Mouse (Mus musculus) gastrocnemius, adult 8-10 months (tissue): ENCODE results near the gene Tmem132c. TPM values are rescaled to one million over a fixed set of nuclear protein-coding genes. Genes with fewer than 3 reads are reported as not detected.

Experiments used
- DNase-seq, 2 experiments: peaks; one replicate each; pipeline ENCODE4 v3.0.0; 2022; ENCODE audit warnings: low spot score in 2 of 2
- total RNA-seq, 4 experiments: library from RNA; stranded (reverse); gene quantifications; 2 replicates each; pipeline ENCODE4 v1.2.4; 2022

Gene Tmem132c
- total RNA-seq, 4 experiments from 2014 or later = 0.10 to 0.22 (median 0.21) TPM; not detected in 1

DNA sequence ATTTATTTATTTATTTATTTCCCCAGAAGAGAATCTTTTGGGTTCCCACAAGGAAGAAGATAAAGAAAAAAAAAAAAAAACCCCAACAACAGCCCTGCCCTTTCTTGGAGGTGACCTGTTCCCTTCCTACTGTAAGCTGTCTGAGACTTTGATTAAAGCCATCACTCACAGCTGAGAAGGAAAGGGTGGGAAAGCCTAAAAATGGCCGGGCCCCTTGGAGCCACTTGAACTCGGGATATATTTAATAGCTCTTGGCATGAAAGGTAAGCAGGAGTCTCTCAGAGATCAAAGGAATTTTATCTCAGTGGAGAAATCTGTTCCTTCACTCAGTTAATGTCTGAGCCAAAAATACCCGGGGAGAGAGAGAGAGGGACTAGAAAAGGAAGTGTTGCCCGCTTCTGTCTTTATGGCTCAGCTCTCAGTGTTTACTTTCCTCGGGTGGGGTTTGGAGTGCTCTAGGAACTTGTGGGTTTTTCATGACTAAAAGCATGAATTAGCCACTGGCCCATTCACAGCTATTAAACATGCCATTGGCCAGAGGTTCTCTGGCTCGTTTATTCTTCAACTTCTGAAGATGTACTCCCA lies 41.0 kb downstream of the Tmem132c start:
- no peak for DNase-seq

DNA sequence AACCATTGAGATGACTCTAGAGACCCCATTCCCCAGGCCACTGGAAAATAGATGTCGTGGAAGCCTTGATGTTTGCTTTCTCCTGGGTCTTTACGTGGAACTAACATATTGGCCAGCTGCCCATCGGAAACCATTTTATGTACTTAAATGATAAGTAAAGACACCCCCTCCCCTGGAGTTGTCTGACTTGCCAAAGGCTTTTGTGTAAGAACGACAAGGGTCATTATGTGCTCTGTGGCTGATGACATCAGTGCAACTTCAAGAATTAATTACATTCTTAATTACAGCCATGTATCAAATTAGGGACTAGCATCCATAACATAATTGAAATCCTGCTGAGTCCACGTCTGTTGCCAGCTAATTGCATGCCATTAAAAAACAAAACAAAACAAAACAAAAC lies 45.3 kb downstream of the Tmem132c start:
- no peak for DNase-seq

DNA sequence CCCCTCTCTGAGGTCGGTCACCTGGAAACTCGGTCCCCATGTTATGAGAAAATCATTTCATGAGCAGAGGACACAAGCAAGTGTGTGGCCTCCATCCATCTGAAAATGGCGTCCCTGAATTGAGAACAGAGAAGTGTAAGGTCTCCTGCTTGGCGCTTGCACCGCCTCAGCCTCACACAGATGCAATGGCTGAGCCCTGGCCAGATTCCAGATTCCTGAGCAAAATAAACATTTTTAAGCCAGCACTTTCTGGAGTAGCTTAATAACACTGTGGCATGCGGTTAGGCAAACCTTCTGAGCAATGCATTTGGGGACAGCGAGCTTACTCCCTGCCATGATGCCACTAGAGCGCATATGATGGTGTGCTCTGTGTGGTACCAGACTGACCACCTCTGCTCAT lies 48.1 kb downstream of the Tmem132c start:
- no peak for DNase-seq

DNA sequence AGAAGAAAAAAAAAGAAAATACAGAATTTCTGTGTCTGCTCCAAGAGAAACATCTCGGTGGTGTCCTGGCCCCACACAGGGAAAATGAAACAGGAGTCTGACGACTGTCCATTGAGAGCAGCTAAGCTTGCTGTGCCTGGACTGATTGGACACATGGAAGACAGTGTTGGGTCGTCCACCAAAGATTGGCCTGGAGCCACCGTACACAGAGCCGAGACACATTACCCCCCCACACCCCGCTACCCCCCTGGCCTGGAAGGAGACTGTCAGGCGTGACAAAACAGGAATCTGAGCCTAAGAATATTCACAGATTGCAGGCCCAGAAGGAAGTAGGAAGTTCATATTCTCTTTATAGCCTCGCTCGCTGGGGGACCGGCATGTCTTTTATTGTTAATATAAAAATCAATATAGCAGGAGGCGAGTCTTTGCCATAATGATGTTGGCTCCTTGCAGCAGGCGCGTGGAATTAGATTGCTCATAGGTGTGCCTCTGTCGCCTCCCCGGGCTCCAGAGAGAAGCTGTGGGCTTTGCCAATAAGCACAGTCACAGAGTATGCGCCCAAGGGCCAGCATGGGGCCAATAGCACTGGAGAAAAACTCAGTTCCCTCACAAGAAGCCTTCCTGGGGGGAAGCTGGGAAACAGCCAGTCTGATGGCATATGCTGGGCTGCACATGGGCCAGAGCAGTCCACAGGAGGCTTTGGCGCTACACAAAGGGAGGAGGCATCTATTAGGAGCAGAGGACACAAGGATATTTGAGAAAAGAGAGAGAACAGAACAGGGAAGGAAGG lies 49.0 kb downstream of the Tmem132c start:
- no peak for DNase-seq

DNA sequence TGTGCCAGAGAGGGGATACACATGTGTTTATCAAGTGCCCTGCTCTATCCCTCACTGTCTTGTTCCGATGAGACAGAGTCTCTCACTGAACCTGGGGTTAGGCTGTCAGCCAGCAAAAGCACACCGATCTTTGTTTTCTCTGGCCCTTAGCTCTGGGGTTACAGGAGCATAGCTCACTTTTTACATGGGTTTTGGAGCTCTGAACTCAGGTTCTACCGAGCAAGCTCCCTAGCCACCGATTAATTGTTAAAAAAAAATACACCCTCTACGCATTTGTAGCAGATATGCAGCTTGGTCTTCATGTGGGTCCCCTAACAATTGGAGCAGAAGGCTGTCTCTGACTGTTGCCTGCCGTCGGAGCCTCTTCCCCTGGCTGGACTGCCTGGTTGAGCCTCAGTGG lies 50.0 kb downstream of the Tmem132c start:
- no peak for DNase-seq

DNA sequence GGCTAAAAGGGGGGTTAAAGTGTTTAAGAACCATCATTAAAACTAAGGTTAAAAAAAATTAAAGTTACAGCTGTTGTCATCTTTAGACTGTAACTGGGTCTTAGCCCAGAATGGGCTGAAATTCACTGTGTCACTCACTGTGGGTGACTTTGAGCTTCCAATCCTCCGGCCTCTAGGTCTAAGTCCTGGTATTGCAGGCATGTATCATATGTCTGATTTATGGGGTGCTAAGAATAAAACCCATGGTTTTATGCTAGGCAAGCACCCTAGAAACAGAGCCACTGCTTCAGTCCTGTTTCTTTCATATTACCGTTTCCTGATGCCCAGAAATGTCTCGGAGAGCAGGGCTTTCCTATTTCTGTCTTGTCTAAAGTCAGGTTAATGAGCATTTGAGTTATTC lies 52.1 kb downstream of the Tmem132c start:
- DNase-seq = no peak

DNA sequence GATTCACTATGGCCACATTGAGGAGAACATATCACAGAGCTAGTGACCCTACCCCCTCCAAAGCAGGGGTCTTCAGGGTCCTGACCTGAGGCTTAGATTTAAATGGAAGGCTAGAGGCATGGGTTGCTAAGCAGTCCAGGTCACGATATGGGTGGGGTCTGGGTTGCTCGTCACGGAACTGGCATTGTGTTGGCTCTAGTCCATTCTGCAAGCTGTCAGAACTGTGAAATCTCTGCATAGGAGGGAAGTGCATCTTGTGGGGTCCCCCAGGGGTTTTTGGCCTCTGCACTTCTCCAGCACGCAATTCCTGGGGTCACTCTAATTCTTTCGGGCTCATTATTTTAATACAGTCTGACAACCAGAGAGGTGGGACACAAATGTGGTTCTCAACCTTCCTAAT lies 55.9 kb downstream of the Tmem132c start:
- no peak for DNase-seq

DNA sequence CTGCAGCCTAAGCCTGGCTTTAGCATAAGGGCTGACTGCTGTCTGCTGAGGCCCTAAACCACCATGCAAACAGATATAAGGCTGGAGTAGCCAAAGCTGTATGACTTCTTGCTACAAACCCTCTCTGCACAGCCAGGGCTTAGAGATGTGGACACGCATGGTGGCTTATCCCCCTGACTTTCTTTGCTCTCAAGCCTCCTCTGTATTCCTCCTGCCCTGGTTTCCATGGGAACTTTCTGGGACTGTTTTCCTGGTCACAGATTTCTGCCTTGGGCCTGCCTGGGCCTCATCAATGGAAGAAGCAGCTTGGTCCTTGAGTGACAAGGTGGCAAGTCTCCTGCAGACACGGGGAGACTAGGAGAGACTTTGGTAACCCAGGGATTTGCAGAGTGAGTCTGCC lies 56.5 kb downstream of the Tmem132c start:
- DNase-seq = no peak

DNA sequence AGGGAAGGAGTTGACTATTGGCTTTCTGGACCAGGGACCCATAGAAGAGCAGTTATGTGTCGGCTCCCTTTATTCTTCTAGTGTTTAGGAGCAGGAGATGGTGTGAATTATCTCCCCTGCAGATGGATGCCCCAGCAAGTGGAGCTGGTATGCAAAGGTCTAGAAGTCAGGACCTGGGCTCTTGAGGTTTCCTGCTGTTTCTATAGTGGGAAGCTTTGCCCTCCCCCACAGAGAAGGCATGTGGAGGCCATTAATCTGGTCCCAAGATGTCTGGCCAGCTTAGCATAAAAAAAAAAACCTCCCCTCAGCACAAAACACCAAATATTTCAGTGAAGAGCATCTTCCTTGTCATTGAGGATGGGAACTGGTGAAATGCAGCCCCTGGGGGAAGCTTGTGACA lies 57.4 kb downstream of the Tmem132c start:
- DNase-seq = no peak

DNA sequence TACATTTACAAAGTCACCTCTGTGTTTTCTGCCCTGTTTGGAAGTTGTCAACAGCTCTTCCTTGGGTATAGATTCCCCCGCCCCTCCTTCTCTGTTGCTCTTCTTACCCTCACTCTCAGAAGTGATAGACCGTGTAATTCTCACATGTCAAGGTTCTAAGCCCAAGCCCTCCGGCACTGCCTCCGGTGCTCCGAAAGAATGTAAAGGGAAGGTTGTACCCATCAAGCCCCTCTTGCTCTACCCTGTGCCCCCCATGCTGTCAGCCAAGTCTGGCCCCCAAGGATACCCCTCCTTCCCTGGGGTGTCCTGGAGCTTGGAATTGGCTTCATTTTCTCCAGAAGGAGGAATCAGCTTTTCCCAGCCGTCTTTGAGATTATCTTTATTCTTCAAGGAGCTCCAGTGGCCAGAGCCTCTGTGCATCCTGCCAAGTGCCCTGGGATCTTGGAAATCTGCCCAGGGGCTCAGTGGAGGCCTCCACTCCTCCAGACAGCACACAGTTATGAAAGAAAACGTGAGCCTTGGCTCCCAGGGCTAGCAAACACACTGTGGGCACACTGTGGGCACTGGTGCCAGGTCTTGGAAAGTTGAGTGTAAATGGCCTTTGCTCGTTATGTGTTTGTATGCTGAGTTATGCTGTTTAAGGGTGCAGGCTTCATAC lies 59.1 kb downstream of the Tmem132c start:
- DNase-seq = no peak

DNA sequence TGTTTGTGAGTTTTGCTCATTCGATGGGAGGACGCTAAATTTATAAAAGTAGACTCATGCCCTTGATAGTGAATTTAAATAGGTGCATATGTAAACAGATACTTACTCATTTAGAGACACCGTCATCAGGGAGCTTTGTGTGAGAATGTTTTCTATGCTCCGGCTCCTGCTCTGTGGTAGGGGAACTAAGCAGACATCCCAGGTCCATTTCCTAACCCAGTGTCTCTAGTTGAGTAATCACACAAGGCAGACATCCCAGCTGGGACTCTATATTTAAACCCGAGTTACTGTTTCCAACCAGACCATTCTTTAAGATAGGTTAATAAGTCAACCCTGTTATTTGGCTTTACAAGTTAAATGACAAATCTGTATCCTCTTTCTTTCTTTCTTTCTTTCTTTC lies 63.7 kb downstream of the Tmem132c start:
- no peak for DNase-seq

DNA sequence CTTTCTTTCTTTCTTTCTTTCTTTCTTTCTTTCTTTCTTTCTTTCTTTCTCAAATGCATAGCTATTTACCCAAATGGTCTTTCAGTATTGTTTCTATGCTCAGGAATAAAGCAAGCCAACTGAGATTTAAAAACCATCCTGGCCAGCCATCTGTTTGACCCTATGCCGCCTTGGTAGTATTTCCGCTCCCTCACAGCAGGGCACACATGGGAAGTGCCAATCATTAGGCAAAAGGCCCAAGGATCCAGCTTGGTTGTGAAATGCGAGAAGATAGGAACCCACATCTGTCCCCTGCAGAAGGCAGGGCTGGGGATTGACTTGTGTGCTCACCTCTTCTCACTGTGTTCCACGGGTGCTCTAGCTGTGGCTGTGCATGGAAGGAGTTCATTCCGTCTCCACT lies 64.1 kb downstream of the Tmem132c start:
- DNase-seq = no peak

DNA sequence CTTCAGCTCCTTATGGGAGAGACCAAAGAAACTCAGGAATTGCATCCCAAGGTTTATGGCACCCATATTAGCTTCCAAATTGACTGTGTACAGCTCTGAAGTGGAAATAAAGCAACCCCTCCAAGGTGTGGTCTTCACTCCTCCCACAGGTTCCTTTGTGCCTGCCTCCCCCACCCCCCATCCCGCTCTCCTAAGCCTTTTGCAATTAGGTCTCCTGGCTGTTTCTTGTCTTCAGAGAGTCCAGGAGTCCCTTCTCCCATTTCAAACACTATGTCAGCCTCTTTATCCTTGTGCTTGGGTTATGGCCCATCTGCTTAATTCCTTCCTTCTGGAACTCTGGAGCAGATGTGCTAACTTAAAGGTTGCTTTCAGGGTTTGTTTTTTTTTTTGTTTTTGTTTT lies 65.1 kb downstream of the Tmem132c start:
- DNase-seq = no peak

DNA sequence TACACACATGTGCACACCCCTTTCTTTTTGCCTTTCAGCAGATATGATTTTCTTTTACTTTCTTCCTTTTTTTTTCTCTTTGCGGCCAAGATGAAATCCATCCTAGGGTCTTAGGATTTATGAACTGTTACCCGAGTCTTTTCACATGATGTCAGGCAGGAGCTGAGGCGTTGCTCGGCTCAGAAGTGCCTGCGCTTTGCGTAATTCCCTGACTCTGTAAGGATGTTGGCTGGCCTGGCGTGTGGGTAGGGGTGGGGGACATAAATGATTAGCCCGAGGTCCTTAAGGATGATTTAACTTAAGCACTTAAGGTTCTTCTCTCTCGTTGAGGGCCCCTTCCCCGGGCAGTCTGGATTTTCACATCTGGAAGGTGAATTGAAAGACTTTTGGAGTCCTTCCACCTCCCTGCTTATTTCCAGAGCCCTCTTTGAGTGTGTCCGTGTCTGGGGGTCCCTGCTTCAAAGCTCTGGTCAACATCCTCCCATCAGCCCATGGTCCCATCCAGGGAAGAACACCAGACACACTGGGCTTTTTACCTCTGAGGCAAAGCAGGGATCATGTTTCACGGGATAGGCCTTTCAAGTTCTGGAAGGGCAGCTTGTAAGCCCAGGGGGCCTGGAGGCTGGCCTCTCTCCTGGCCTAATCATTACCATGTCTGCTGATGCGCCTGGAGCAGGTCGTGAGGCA lies 68.9 kb downstream of the Tmem132c start:
- no peak for DNase-seq

DNA sequence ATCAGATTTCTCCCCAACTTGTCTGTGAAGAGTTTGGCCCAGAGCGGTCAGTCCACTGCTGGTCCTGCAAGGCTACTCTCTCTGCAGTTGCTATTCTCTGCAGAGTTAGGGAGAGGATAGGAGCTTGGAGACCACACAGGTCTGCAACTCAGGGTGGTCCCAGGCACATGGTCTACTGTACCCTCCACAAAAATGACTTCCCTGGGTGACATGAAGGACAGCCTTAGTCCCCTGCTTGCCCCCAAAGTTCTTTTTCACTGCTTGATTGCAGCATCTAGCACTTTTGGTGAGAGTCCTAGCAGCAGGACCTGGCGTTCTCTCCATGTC lies 69.4 kb downstream of the Tmem132c start:
- no peak for DNase-seq

DNA sequence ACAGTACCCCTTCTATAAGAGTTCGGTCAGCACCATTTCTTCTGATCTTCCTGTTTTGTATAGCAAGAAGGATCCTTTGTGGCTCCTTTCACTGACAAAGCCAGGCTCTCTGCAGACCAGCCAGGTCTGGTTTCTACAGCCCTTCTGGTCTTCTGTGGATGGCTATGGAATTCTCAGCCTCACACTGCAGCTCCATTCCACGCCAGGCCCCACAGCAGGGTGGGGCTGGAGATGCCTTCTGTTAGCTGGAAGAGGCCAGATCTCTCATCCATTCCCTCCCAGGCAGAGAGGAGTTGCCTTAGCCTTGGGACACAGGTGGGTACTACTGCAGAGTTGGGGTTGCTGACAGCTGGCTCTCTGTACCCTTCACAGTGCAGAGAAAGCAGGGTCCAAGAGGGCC lies 72.0 kb downstream of the Tmem132c start:
- DNase-seq = no peak

DNA sequence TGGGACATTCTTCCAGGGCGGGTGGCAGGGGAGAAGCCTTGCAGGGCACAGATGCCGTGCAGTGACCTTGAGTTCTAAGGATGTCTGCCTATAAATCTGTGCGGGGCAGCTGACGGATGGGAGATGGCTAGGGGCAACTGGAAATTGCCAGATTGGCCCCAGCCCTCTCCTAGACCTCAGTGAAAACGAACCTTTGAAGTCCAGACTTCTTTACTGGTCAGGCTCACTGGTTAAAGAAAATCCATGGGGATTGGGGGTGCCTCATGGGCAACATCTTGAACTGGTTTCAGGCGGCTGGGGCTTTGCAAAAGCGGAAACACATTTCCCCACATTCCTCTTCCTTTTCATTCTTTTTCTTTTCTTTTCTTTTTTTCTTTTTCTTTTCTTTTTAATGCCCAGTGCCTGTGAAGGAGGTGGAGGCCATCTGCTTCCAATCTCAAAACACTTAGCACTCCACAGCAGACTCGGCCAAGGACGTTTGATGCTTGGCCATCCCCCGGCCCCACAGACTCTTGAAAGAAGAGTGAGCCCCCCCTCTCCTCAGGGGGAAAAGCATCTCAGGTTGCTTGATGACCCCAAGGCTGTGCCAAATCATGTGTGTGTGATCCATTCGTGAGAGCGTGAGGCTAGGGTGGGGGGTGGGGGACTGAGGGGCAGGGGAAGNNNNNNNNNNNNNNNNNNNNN lies 77.6 kb downstream of the Tmem132c start:
- no peak for DNase-seq

DNA sequence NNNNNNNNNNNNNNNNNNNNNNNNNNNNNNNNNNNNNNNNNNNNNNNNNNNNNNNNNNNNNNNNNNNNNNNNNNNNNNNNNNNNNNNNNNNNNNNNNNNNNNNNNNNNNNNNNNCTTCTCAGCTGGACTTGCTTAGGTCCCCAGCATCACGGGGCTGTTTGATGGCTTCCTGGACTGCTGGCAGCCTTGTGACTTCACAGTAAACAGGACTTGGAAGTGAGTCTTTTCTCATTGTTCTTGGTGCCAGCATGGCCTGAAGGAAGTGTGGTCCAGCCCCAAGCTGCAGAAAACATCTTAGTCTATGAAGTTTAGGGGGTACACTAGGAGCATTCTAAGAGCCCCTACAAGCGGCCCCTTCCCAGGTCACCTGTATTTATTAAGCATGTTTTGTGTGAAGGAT lies 83.0 kb downstream of the Tmem132c start:
- no peak for DNase-seq

DNA sequence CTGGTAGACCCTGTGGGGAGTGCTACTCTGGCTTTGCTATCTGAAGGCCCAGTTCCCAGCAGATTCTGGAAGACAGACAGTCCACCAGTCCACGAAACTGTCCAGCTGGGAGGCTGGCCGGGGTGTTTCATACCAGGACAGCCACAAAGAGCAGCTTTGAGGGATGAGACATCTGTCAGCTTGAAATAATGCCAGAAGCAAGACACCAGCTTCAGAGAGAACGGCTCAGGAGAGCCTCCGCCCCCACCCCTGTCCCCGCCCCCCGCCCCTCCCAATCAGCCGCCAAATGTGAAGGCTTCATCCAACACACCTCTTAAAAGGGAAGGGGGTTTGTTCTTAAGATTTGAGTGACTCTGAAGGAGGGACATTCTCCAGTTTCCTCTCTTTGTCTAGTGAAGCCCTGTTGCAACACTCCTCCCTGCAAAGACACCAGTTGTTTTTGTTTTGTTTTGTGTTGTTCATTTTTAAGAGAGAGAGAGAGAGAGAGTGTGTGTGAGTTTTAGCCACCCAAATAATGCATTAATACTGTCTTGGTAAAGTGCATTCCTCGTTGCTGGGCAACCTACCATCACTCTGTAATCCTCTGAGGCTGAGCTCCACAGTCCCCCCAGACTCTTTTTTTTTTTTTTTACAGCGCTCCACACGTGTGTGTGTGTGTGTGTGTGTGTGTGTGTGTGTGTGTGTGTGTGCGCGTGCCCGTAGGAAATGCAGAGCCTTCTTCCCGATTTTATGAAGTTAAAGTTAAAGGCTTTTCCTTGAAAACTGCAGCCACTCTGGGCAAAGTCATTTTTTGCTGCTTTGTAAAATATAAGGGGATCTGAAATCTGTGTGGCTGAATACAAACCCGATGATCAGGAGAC lies 94.7 kb downstream of the Tmem132c start:
- peak in 1 of 2 experiments; percentile 15 for DNase-seq

DNA sequence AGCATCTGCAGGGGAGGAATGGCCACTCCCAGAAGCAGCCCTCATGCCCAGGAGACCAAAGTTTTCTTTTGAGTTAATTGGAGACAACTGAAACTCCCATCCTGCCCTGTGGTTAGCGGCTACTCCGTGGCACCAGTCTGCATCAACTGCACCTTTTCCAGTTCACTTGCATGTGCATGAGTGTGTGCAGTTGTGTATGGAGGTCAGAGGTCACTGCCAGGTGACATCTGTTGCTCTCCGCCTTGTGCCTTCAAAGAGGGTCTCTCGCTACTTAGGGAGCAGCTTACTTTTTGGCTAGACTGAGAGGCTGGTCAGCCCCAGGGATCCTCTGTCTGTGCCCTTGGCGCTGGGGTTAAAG lies 95.3 kb downstream of the Tmem132c start:
- no peak for DNase-seq

DNA sequence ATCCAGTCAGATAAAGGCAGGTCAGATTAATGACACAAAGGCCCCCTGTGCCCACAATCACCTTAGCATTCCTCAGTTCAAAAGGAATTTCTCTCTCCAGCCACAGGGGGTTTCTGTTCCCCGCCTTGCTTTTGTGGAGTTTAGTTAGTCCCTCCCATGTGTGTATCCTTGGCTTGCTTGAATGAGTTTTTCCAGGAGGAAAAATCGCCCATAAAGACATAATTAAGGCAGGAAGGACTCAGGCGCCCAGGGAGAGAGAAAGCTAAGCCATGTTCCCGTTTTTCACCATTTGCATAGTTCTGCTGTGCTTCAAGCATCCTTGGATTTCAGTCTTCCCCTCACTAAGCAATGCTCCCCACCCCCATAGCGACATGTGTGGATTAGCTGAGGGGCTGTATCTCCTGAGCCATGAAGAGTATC lies 97.4 kb downstream of the Tmem132c start:
- DNase-seq = no peak
